Mouse (Mus musculus): ENCODE results near the gene Aen. TPM values are rescaled to one million over a fixed set of nuclear protein-coding genes. Genes with fewer than 3 reads are reported as not detected.

The Aen gene
- total RNA-seq, 2 experiments from 2014 or later = 45.7 to 52.2 TPM

DNA sequence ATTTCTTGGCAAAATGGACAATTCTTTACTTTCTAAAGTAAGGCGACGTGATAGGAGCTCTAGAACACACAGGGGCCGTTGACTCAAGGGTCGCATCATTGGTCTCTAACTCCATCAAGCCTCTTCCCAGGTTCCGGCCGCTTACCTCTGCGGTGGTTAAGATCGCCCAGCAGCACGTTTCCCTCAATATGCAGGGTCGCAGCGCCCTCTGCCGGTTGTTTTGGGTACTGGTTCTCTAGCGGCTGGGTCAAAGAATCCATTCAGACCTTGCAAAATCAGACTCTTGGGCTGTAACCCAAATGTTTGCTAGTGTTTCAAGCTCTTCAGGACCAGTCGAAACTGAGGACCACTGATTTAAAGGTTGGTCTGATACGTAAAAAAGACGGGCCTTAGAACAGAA is 5.0 kb upstream of the Aen start:
- DNase-seq (ENCODE audit: low spot score in 2 of 2) = peak; percentile 92 to 93

- no peak for DNase-seq (ENCODE audit: low spot score in 2 of 2)
These were observed 1.7 kb upstream of the Aen start for GRCm38 (mm10) chr7:78893917-78894316.

DNA sequence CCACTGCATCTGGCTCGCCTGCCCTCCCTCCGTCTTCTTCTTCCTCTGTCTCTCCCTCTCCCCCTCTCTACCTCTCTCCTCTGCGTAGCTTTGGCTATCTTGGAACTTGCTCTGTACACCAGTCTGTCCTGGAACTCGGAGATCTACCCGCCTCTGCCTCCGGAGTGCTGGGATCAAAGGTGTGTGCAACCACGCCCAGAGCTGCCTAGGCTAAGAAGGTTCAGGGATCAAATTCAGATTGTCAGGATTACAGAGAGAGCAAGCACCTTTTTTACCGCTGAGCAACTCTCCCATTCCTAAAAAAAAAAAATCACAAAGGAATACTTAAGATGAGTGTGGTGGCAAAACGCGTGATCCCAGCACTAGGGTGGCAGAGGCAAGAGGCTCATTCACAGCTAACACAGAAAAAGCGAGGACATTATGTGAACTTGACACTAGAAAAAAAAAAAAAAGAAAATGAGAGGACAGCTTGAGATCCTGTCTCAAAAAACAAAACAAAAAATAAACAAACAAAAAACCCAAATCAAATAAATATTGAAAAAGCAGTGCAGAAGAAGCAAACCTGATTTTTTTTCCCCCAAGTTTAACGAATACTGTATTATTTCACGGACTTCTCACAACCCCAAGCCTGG is 517 bp upstream of the Aen start:
- no peak for DNase-seq (ENCODE audit: low spot score in 2 of 2)

DNA sequence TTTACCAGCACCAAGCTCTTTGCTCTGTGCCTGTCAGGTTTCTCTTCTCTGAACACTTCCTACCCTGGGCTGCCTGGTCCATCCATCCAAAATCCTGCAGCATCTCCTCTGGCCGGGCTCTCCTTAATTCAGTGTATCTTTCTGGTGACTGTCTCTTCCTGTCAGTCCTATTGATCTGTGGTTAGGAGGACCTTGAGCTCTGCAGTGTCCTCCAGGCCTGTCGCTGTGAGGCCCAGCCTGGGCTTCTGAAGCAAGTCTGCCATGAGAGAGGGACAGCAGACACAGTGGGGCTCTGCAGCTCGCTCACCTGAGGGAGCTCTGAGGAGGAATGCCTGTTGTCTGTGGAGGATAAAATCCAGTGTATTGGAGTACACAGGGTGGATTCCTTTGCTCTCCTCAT is 1.9 kb downstream of the Aen start:
- DNase-seq (ENCODE audit: low spot score in 2 of 2) = no peak

- DNase-seq (ENCODE audit: low spot score in 2 of 2) = no peak
These were observed 7.7 kb downstream of the Aen start for GRCm38 (mm10) chr7:78903174-78903870.

DNA sequence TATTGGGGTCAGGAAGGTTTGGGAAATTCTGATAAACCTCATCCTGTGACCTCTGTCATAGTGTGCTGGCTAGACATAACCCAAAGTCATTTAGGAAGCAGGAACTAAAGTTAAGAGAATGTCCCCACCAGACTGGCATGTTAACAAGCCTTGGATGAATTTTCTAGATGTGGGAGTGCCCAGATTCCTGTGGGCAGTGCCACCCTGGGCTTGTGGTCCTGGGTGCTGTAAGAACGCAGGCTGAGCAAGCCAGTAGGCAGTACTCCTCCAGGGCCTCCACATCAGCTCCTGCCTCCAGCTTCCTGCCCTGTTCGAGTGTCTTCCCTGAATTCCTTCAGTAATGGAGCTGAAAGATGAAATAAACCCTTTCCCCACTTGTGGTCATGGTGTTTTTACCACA is 8.5 kb downstream of the Aen start:
- DNase-seq (ENCODE audit: low spot score in 2 of 2) = no peak

GRCm38 (mm10) chr7:78909026-78909425 is 13.4 kb downstream of the Aen start:
- no peak for DNase-seq (ENCODE audit: low spot score in 2 of 2)

GRCm38 (mm10) chr7:78910336-78911098 is 14.9 kb downstream of the Aen start:
- no peak for DNase-seq (ENCODE audit: low spot score in 2 of 2)

GRCm38 (mm10) chr7:78911209-78911608 is 15.6 kb downstream of the Aen start:
- no peak for DNase-seq (ENCODE audit: low spot score in 2 of 2)

DNA sequence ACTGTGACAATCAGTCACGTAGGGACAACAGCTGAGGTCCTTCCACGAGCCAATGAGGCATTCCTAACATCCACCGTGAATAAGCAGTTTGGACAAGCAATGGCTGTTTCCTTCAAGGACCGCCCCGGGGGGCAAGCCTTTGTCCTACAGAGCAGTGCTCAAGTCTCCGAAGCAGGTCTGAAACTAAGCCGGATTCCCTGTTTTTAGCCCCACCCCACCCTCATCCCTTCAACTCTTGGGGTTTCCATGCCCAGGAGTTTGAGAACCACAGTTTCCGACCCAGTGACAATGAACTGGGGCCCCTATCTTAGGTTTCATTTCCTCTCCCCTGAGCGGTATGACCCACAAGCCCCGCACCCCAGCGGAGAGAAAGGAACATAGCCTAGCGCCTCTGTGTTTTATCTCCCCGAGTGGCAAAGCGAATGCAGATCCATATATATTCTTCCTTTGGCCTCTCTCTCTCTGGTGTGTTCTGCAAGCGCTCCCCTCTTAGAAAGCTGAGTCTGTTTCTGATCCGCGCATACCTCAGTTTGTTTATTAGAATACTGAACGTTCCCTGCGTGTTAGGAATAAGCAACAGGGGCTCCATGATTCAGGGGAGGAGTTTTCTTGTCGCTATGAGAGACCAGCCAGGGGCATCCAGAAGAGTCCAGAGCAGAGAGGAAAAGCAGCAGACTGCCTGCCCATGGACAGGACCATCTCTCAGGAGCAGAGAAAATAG is 16.8 kb downstream of the Aen start:
- DNase-seq (ENCODE audit: low spot score in 2 of 2) = no peak

DNA sequence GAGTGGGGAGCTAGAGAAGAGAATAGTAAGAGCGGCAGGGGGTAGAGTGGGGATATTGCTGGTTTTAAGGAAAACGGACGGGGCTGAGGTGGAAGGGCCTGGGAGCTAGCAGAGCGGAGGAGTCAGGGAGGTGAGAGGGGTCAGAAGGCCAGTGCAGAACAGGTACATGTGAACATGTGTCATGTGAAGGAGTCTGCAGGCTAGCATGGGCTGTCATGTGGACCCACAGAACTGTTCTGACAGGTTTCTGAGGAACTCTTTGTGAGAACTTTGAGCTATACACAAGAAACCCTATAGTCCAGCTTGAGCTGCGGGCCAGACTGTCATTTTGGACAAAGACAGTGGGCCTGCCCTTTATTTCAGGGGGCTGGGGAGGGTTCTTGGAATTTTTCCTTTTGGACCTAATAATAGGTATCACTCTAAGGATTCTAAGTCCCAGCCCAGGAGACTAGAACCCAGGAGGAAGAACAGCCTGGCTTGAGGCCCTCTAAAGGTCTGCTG is 17.4 kb downstream of the Aen start, which contains the start of gene Isg20:
Isg20 (plus strand) TSS at position 451 of the 501 bp plus-strand sequence.
- DNase-seq (ENCODE audit: low spot score in 2 of 2) = no peak

GRCm38 (mm10) chr7:78913649-78914544 is 18.2 kb downstream of the Aen start:
- DNase-seq (ENCODE audit: low spot score in 2 of 2) = peak; percentile 66 to 75

GRCm38 (mm10) chr7:78914545-78914845 is 18.8 kb downstream of the Aen start:
- DNase-seq (ENCODE audit: low spot score in 2 of 2) = no peak

- no peak for DNase-seq (ENCODE audit: low spot score in 2 of 2)
These were observed 19.3 kb downstream of the Aen start for GRCm38 (mm10) chr7:78914896-78915510.

GRCm38 (mm10) chr7:78918686-78919085 is 23.0 kb downstream of the Aen start:
- DNase-seq (ENCODE audit: low spot score in 2 of 2) = no peak

DNA sequence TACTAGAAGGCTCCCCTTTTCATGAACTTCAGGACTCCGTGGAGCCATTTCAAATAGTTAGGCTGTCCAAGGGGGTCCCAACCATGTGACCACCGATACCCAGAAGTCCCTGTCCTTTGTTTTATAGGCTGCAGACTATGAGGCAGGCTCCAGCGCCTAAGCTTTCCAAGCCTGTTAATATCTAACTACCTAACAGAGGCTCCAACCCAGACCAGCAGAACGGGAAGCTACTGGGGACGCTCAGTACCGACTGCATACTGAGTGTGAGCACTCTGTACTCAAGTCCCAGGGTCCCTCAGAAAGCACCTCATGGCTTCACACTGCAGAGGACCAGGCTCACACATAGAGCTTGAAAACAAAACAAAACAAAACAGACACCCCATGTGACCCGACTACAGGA is 26.9 kb downstream of the Aen start:
- no peak for DNase-seq (ENCODE audit: low spot score in 2 of 2)

DNA sequence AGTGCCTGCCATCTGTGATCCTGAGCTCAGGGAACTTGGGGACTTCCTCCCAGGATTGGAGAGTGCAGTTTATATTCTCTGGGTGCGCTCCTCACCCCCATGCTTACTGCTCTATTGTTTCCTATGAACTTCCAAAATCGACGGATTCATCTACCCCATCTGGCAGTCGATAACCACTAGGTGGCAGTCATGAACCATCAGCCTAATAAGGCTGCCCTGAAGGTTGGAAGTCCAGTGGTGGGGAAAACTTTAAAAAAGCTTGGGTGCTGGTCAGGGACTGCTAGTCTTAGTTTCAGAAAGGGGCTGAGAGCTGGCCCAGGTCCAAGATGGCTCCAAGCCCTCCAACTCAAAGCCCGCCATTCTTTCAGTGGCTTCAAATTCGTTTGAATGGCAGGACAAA is 28.6 kb downstream of the Aen start:
- DNase-seq (ENCODE audit: low spot score in 2 of 2) = peak; percentile 62 to 71

DNA sequence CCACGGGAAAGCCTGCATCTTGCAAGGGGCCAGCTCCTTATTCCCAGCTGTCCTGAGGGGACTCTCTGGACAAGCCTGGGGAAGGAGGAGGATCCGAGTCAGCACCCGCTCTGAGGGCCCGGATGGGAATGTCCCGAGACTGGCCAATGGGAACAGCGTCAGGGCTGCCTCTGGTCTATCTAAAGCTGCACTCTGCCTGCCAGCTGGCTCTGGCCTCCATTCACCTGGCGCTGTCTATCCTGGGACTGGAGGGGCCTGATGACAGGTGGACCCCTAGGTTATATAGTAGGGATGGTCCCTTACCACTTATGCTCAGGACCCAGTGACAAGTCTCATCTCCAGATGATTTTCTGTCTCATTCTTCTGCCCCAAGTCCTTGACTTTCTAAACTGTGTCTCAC is 29.1 kb downstream of the Aen start:
- no peak for DNase-seq (ENCODE audit: low spot score in 2 of 2)

DNA sequence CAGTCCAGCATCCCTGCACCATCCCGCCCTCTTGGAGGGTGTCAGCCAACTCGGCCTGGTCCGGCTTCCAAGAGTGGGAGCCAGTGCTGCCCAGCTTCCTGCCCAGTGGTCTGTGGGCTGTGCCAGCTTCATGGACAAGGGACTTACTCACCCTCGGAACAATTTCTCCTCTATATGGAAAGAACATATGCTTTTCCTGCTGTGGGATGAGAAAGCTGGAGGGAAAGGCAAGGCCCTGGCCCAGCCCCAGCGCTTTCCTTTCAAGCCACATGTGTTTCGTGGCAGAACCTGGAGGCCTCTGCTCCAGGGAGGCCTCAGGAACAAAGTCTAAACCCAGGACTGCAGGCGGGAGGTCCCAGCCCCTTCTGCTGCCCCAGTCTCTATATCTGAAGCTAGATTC is 30.0 kb downstream of the Aen start:
- no peak for DNase-seq (ENCODE audit: low spot score in 2 of 2)

DNA sequence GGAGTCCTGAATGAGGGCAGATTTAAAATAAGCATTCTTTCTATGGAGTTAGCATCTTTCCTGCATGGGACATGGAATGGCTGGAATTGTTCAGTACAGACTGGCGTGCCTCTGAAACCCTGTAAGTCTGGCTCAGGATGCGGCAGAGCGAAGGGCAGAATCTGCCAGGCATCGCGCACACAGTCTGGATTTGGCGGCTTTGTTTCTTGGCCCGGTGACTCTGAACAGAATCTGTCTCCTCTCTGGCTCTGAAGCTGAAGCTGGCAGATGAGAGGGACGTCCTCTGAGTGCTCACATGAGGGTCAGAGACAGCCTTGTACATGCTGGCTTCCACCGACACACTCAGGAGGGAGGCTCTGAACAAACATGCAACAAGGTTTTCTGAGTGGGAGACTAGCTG is 30.5 kb downstream of the Aen start:
- no peak for DNase-seq (ENCODE audit: low spot score in 2 of 2)

Data from adrenal gland, adult 18-20 months (tissue).